Mouse (Mus musculus): ENCODE measurements around the gene Mrpl24.

GRCm38 (mm10) chr3:87958967-87959366 lies 39.7 kb downstream of the Mrpl24 start:
- no peak for TF ChIP-seq HCFC1 (IDR thresholded peaks at IDR 0.05; ENCODE audit: low read depth, low read length)
- TF ChIP-seq POLR2A (IDR thresholded peaks at IDR 0.05; ENCODE audit: low read depth, low read length): no peak
